Comparison of ENCODE assay signal across 24 mouse cellular contexts in genomic region chr12:100483054-100483453, GRCm38 (mm10). TPM values are rescaled to one million over a fixed set of nuclear protein-coding genes. Genes with fewer than 3 reads are reported as not detected.
DNase-seq lines count a peak whose midpoint lies in the region; ATAC-seq and TF ChIP-seq lines count a peak whose summit lies in the region.
"Had no signal": no experiment of that assay in that cellular context is flagged by ENCODE, and none has a peak within 500 bp of the region (broad histone marks: within the 10 kb centered on the region; RNA-seq: fewer than 3 reads in every experiment).

No protein-coding gene starts in this region.

- peak; percentile 22 for DNase-seq in forebrain, embryonic 14.5 days (ENCODE audit: low spot score)
- no peak for DNase-seq in forebrain, embryonic 11.5 days (ENCODE audit: low spot score)
- DNase-seq in heart, adult 2 months: no peak
- DNase-seq in heart, embryonic 10.5 days (ENCODE audit: low spot score): no peak
- no peak for DNase-seq in left cerebral cortex, adult 2 months (ENCODE audit: extremely low spot score in 1 of 2, low spot score in 2 of 2)
- DNase-seq in left cerebral cortex, postnatal 36 days (ENCODE audit: low spot score in 2 of 2): no peak
- DNase-seq in testis, postnatal 14 days (ENCODE audit: low spot score): no peak
- DNase-seq: adrenal gland, adult 8-10 months; adrenal gland, postnatal 25 days; cerebellum, adult 18-20 months; cerebellum, adult 9-10 months; cerebellum, postnatal 14 days; gastrocnemius, postnatal 10 days; gastrocnemius, postnatal 36 days; heart, postnatal 10 days; heart, postnatal 36 days had no signal

- TF ChIP-seq POLR2A in heart, adult 2 months (IDR thresholded peaks at IDR 0.05; ENCODE audit: insufficient read depth, low read depth, low read length): no peak
- no peak for TF ChIP-seq POLR2A in testis, adult 2 months (IDR thresholded peaks at IDR 0.05; ENCODE audit: control insufficient read depth, low read depth, low read length)

- no peaks in the 10 kb centered on the region for H3K27me3 ChIP-seq in forebrain, embryonic 14.5 days (replicated peaks; ENCODE audit: control insufficient read depth, insufficient read depth, low read length)
- no peaks in the 10 kb centered on the region for H3K27me3 ChIP-seq in forebrain, embryonic 11.5 days (ENCODE audit: control insufficient read depth, insufficient read depth, low read length)
- H3K27me3 ChIP-seq in heart, adult 2 months (ENCODE audit: control insufficient read depth, insufficient read depth, low read length): no peaks in the 10 kb centered on the region
- no peaks in the 10 kb centered on the region for H3K27me3 ChIP-seq in heart, embryonic 10.5 days (ENCODE audit: insufficient read depth, poor library complexity, severe bottlenecking)
- H3K27me3 ChIP-seq in testis, adult 2 months (ENCODE audit: control insufficient read depth, insufficient read depth, low read length): no peaks in the 10 kb centered on the region
- H3K27me3 ChIP-seq: heart, embryonic 12.5 days; heart, embryonic 15.5 days; hindbrain, embryonic 13.5 days had no signal

- H3K9me3 ChIP-seq in forebrain, embryonic 14.5 days (replicated peaks; ENCODE audit: control insufficient read depth, low read length): no peaks in the 10 kb centered on the region
- H3K9me3 ChIP-seq in forebrain, embryonic 11.5 days (ENCODE audit: control insufficient read depth, low read length): no peaks in the 10 kb centered on the region
- no peaks in the 10 kb centered on the region for H3K9me3 ChIP-seq in heart, embryonic 10.5 days
- H3K9me3 ChIP-seq: forebrain, embryonic 10.5 days; heart, embryonic 12.5 days; heart, embryonic 15.5 days; hindbrain, embryonic 10.5 days; hindbrain, embryonic 13.5 days had no signal

- no peak for ATAC-seq in forebrain, embryonic 14.5 days
- no peak for ATAC-seq in forebrain, embryonic 11.5 days (replicated peaks; ENCODE audit: low FRiP score)
- ATAC-seq: activated CD4-positive, CD25-positive, alpha-beta regulatory T cell, adult 4 months; hindbrain, embryonic 16.5 days had no signal

- no peak overlapping the region for H3K9ac ChIP-seq in forebrain, embryonic 14.5 days (ENCODE audit: low read length)
- no peak overlapping the region for H3K9ac ChIP-seq in forebrain, embryonic 11.5 days (ENCODE audit: low read length)
- no peak overlapping the region for H3K9ac ChIP-seq in heart, adult 2 months (ENCODE audit: low read depth, low read length)
- H3K9ac ChIP-seq: heart, embryonic 12.5 days; heart, embryonic 15.5 days; hindbrain, embryonic 13.5 days had no signal

- 0 out of 2 replicates have a peak, but pooled peaks cover 7% of the 10 kb centered on the region for H3K36me3 ChIP-seq in forebrain, embryonic 14.5 days (ENCODE audit: control insufficient read depth, insufficient read depth, low read length)
- H3K36me3 ChIP-seq in forebrain, embryonic 11.5 days (ENCODE audit: control insufficient read depth, insufficient read depth, low read length): no peaks in the 10 kb centered on the region
- H3K36me3 ChIP-seq in heart, adult 2 months (ENCODE audit: control insufficient read depth, insufficient read depth, low read length): 0 out of 2 replicates have a peak, but pooled peaks cover 2% of the 10 kb centered on the region
- H3K36me3 ChIP-seq in heart, embryonic 10.5 days: peaks cover 15% of the 10 kb centered on the region; the same call in 1 of the 2 replicates
- H3K36me3 ChIP-seq in testis, adult 2 months (ENCODE audit: control insufficient read depth, insufficient read depth, low read length): no peaks in the 10 kb centered on the region

- 68% methylated on average over 1 of the region's 1 CpGs for WGBS in forebrain, embryonic 14.5 days
- WGBS in forebrain, embryonic 11.5 days: 66% methylated on average over 1 of the region's 1 CpGs
- WGBS in heart, adult 2 months: 95% methylated on average over 1 of the region's 1 CpGs
- WGBS in heart, embryonic 10.5 days: 92% methylated on average over 1 of the region's 1 CpGs

- H3K4me1 ChIP-seq in forebrain, embryonic 14.5 days (ENCODE audit: control insufficient read depth, insufficient read depth, low read length): no peaks in the 10 kb centered on the region
- H3K4me1 ChIP-seq in forebrain, embryonic 11.5 days (replicated peaks; ENCODE audit: control insufficient read depth, insufficient read depth, low read length): no peaks in the 10 kb centered on the region
- peaks cover 11% of the 10 kb centered on the region for H3K4me1 ChIP-seq in heart, adult 2 months (ENCODE audit: control insufficient read depth, insufficient read depth, low read length)
- peaks cover 29% of the 10 kb centered on the region for H3K4me1 ChIP-seq in heart, embryonic 10.5 days
- H3K4me1 ChIP-seq in testis, adult 2 months (ENCODE audit: control insufficient read depth, insufficient read depth, low read length): no peaks in the 10 kb centered on the region; the same call in 1 of the 2 replicates
- H3K4me1 ChIP-seq: hindbrain, embryonic 10.5 days had no signal

- TF ChIP-seq EP300 in heart, adult 2 months (IDR thresholded peaks at IDR 0.05; ENCODE audit: insufficient read depth, low read depth, low read length): no peak

- no peak overlapping the region for H3K4me2 ChIP-seq in forebrain, embryonic 14.5 days (ENCODE audit: low read length)
- no peak overlapping the region for H3K4me2 ChIP-seq in forebrain, embryonic 11.5 days (ENCODE audit: low read depth, low read length, severe bottlenecking)
- H3K4me2 ChIP-seq: heart, embryonic 12.5 days; heart, embryonic 15.5 days; hindbrain, embryonic 13.5 days had no signal

- intact Hi-C loops in heart, adult 2 months (cut with DNase I): no loop called here
- intact Hi-C loops in left cerebral cortex, adult 2 months (cut with DNase I): loop anchor here (5.0 kb wide), 1 partner anchor 281 kb away; no protein-coding TSS in a partner anchor
- intact Hi-C loops in left cerebral cortex, postnatal 36 days (cut with DNase I): loop anchor here (5.0 kb wide), 2 partner anchors 89 to 281 kb away; no protein-coding TSS in a partner anchor

- no peak overlapping the region for H3K27ac ChIP-seq in forebrain, embryonic 14.5 days (ENCODE audit: low read depth, low read length)
- H3K27ac ChIP-seq in forebrain, embryonic 11.5 days (ENCODE audit: low read depth, low read length): no peak overlapping the region
- no peak overlapping the region for H3K27ac ChIP-seq in heart, adult 2 months
- H3K27ac ChIP-seq in heart, embryonic 10.5 days: no peak overlapping the region; the same call in 1 of the 2 replicates
- H3K27ac ChIP-seq in left cerebral cortex, adult 2 months: peak overlapping the region; percentile 92
- H3K27ac ChIP-seq in testis, adult 2 months (ENCODE audit: control insufficient read depth, insufficient read depth, low read depth, low read length): no peak overlapping the region; the same call in 1 of the 2 replicates
- H3K27ac ChIP-seq: forebrain, embryonic 10.5 days; heart, embryonic 15.5 days; hindbrain, embryonic 10.5 days; hindbrain, embryonic 13.5 days had no signal

- no peak overlapping the region for H3K4me3 ChIP-seq in forebrain, embryonic 14.5 days (ENCODE audit: low read depth, low read length)
- no peak overlapping the region for H3K4me3 ChIP-seq in forebrain, embryonic 11.5 days (ENCODE audit: low read depth, low read length)
- H3K4me3 ChIP-seq in heart, adult 2 months: no peak overlapping the region
- no peak overlapping the region for H3K4me3 ChIP-seq in heart, embryonic 10.5 days
- H3K4me3 ChIP-seq in left cerebral cortex, adult 2 months: no peak overlapping the region
- peak overlapping the region; percentile 35; the same call in 1 of the 2 replicates for H3K4me3 ChIP-seq in testis, adult 2 months (ENCODE audit: control insufficient read depth, low read depth, low read length)
- H3K4me3 ChIP-seq: forebrain, embryonic 10.5 days; heart, embryonic 12.5 days; heart, embryonic 15.5 days; hindbrain, embryonic 10.5 days; hindbrain, embryonic 13.5 days had no signal

- no peaks in the 10 kb centered on the region for H3K79me2 ChIP-seq in heart, adult 2 months (replicated peaks; ENCODE audit: control insufficient read depth, insufficient read depth, low read length)

- peak; percentile 18; the same call in 1 of the 2 replicates for TF ChIP-seq CTCF in heart, adult 2 months (IDR thresholded peaks at IDR 0.05)
- no peak; the same call in none of the 2 replicates for TF ChIP-seq CTCF in left cerebral cortex, adult 2 months (IDR thresholded peaks at IDR 0.05)
- no peak for TF ChIP-seq CTCF in testis, adult 2 months (IDR thresholded peaks at IDR 0.05; ENCODE audit: control insufficient read depth, insufficient read depth, insufficient replicate concordance, low read depth, low read length)

RNA-seq across cellular contexts. Expression of gene Ttc7b, which starts 37.6 kb away (rescaled TPM):
- polyA plus RNA-seq in forebrain, embryonic 14.5 days (2014; fragmentation: Nextera tagmentation; extraction: Ambion mirVana): 6.0 and 6.3 TPM in 2 replicates
- 9.5 and 12.0 TPM in 2 replicates for polyA plus RNA-seq in forebrain, embryonic 11.5 days (2014; fragmentation: Nextera tagmentation; extraction: Ambion mirVana)
- 10 to 100 TPM; 71.6 to 82.0 TPM for total RNA-seq in heart, adult 2 months (2021)
- 84.4 and 113 TPM in 2 replicates for polyA plus RNA-seq in heart, adult 2 months (2012; rRNA removed)
- 5.9 and 6.2 TPM in 2 replicates for polyA plus RNA-seq in heart, embryonic 10.5 days (2016; fragmentation: Nextera tagmentation; extraction: Ambion mirVana)
- 100 to 1,000 TPM; 242 to 253 TPM for total RNA-seq in left cerebral cortex, adult 2 months (2021)
- total RNA-seq in left cerebral cortex, postnatal 36 days (2021): 100 to 1,000 TPM; 229 to 246 TPM
- polyA plus RNA-seq in testis, adult 2 months (2012; rRNA removed): 7.1 and 7.5 TPM in 2 replicates
